Mouse (Mus musculus): ENCODE data around the gene Gm49405.
A peak's percentile ranks its signal among the peaks of the same experiment; 100 is the strongest.

Gm49405 gene

DNA sequence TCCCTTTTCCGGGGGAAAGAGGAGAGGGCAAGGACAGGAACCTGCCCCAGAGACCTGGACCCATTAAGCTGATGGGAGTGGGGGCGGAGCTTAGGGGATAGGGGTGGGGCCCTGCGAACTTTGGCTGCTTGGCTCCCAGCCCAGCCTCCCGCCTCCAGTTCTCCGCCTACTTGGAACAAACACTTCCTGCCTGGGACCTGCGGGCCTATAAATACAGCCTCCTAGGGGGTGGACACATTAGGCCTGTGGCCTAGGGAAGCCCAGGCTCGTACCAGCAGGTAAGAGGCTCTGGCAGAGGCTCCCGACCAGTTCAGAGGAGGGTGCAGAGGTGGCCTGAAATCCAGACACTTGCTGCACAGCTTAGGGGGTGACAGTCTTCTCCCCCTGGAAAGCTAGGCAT lies 14.1 kb upstream of the Gm49405 start, which contains the start of gene Acy3:
Gene Acy3 (plus strand): TSS at position 237 of the 400 bp plus-strand sequence.
- peak; percentile 90 to 92 for DNase-seq (ENCODE audit: low spot score in 2 of 2)

DNA sequence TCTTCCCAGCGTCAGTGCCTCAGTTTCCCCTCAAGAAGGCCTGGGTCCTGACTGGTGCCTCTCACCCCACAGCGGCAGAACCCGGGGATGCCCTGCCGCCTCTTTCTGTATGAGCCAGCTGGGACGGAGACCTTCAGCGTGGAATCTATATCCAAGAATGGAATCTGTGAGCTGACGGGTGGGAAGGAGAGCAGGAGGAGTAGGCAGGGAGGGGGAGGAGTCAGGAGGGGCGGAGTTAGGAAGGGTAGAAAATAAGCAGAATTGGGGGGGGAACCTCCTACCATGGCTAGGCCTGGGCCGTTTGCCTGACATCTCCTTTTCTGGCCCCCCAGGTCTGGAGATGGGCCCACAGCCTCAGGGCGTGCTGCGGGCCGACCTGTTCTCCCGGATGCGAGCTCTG lies 12.4 kb upstream of the Gm49405 start:
- DNase-seq (ENCODE audit: low spot score in 2 of 2): no peak

DNA sequence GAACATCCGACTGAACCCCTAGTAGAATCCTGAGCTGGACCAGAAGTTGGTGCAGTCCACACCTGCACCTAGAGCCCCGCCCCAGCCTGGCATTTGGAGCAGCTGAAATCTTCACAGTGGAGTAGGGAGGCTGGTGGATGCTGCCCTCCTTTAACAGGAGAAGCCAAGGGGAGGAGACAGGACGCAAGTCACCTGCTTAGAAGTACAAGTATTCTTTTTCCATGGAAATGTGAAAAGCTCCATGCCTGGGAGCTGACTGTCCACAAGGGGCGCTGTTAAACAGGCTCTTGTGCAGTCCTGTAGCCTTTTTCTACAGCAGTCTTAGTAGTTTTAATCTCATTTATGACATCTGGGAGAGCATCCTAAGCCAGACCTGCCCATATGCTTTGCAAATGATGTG lies 11.7 kb upstream of the Gm49405 start:
- DNase-seq (ENCODE audit: low spot score in 2 of 2): no peak

DNA sequence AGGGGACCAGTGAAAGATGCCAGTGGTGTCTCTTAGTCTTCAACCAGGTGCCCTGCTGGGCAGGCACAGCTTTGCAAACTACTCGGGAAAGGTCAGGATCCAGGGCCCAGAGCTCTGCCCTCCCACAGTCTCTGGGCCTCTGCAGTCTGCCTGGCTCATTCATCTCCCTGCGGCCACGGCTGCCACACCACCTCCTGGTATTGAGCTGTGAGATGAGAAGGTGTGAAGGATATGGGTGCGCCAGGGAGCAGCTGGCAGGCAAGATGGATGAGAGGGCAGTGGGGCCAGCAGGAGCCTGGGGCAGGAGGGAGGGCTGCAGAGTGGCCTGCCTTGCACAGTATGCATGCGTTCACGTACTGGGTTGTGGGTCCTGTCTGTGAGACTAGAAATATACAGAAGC lies 9.6 kb upstream of the Gm49405 start:
- DNase-seq (ENCODE audit: low spot score in 2 of 2): no peak

DNA sequence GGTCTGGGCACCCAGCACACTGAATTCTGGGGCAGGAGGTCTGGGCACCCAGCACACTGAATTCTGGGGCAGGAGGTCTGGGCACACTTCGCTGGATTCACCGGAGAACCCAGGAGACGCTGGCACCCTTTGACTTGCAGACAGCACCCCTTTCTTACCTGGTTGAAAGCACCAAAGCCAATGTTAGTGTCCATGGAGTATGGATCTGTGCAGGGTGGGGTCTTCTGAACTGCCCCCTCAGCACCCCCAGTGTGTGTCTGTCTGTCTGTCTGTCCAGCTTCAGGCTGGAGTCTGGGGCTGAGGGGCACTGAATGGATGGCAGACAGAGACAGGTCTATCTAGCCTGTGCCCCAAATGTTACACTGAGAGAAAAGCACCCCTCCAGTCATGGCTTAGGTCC lies 8.9 kb upstream of the Gm49405 start:
- no peak for DNase-seq (ENCODE audit: low spot score in 2 of 2)

DNA sequence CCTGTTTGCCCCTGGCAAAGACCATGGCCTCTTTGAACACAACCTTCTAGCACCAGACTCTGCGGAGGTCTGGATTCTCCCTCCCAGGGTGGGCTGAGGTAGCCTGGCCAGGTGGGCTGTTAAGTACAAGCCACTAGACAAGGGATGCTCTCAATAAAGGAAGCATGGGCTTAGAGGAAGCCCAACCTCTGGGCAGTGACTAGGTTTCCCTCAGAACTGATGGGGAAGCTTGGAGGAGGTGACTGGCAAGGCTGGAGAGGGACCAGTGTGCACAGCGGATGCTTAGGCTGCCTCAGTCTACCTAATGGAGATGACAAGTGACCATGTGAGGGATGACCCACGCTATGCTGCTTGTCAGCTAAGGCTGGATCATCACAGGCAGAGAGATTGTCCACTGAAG lies 8.5 kb upstream of the Gm49405 start:
- DNase-seq (ENCODE audit: low spot score in 2 of 2): no peak

DNA sequence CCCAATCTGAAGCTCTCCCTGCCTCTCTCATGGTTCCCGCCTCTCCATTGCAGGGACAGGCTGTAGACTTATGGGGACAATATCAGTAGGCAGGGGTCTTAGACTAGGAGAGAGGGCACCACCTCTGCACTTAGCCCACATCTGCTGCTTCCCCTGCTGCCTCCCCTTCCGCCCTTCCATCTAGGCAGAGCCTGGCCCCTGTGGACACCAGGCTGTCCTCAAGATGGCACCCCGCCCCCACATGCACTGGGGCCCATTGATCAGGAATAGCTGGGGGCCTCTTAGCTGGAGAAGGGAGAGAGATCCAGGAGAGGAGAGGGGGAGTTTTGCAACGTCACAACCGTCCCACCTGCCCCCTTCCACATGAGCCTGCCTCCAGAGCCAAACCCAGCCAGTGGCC lies 8.0 kb upstream of the Gm49405 start, which contains the start of gene Tbx10:
Gene Tbx10 (plus strand): TSS at position 337 of the 400 bp plus-strand sequence.
- no peak for DNase-seq (ENCODE audit: low spot score in 2 of 2)

DNA sequence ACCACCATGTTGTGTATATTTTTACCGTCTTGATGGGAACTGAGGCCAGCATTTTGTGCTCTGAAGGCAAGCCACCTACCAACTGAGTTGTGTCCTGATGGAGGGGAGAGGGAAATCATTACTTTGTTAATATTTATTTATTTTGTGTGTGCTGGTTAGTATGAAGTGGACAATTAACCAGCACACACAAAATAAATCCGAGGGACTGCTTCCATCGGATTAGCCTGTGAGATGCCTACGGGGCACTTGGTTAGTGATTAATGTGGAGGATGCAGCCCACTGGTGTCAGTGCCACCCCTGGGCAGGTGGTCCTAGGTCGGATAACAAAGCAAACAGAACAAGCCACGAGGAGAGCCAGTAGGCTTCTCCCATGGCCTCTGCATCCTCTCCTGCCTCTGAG lies 5.5 kb upstream of the Gm49405 start:
- DNase-seq (ENCODE audit: low spot score in 2 of 2): no peak

DNA sequence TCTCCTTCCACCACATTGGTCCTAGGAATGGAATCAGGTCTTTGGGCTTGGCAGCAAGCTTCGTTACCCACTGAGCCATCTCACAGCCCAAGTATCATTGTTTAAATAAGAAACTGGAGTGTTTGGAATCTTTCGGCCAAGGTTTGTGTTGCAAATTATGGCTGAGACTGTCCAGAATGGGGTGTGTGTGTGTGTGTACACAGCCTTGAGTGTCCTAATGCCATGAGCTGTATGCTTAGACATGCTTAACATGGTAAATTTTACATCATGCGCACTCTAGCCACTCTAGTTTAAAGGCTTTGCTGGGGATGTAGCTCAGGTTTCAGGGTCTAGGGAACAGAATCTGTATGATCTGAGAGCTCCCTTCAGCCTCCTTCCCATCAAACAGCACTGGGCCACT lies 4.9 kb upstream of the Gm49405 start:
- DNase-seq (ENCODE audit: low spot score in 2 of 2): no peak

DNA sequence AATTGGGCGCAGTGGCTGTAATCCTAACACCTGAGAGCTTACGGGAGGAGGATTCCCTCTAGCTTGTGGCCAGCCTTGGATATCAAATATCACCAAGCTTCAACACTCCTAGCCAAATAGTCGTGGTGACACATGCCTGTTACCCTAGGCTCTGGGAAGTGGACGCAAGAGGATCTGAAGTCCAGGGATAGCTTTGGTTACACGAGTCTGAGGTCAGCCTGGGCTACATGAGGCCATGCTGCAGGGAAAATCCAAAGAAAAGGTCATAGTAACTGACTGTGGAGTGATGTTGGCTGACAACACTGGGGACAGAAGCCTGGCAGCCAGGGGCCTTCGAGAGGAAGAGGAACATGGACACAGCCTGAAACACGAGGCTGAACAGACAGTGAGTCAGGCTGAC lies 4.3 kb upstream of the Gm49405 start:
- no peak for DNase-seq (ENCODE audit: low spot score in 2 of 2)

DNA sequence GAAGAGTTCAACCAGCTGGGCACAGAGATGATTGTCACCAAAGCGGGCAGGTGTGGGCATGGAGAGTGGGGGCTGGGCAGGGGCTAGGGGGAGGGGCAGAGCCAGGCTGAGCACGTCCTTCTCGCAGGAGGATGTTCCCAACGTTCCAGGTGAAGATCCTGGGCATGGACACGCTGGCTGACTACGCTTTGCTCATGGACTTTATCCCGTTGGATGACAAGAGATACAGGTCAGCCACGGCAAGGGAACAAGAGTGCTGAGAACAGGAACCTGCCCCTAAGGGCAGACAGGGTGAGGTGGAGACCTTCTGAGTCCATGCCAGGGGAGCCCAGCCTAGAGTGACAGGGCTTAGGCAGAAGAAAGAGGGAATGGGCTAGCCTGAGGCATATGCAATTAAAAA lies 3.7 kb upstream of the Gm49405 start:
- DNase-seq (ENCODE audit: low spot score in 2 of 2): no peak

DNA sequence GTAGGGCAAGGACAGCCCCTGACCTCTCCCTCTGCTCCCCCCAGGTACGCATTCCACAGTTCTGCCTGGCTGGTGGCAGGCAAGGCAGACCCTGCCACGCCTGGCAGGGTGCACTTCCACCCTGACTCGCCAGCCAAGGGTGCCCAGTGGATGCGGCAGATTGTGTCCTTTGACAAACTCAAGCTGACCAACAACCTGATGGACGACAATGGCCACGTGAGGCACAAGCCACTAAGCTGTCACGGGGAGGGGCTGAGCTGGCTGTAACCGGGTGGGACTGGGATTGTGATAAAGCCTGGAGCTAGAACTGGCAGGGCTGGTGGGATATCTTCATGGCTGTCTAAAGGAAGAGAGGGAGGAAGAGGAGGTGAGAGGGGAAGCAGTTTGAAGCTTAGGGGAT lies 3.2 kb upstream of the Gm49405 start:
- DNase-seq (ENCODE audit: low spot score in 2 of 2): no peak

DNA sequence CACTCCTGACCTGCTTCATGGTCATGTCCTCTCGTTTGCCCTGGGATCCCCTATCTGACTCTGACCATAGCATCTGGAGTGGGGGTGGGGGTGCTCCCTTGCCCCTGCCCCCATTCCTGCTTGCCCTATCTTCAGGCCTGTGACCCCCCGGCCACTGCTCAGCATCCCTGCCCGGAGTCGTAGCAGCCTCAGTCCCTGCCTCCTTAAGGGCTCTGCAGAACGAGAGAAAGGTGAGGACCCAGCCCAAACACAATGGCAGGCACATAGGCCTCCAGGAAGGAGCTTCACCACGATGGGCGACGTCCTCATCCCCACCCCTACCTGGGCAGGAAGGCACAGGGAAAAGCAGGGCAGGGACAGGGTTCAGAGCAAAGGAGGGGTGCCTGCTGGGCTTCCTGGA lies 2.1 kb upstream of the Gm49405 start:
- DNase-seq (ENCODE audit: low spot score in 2 of 2): no peak

DNA sequence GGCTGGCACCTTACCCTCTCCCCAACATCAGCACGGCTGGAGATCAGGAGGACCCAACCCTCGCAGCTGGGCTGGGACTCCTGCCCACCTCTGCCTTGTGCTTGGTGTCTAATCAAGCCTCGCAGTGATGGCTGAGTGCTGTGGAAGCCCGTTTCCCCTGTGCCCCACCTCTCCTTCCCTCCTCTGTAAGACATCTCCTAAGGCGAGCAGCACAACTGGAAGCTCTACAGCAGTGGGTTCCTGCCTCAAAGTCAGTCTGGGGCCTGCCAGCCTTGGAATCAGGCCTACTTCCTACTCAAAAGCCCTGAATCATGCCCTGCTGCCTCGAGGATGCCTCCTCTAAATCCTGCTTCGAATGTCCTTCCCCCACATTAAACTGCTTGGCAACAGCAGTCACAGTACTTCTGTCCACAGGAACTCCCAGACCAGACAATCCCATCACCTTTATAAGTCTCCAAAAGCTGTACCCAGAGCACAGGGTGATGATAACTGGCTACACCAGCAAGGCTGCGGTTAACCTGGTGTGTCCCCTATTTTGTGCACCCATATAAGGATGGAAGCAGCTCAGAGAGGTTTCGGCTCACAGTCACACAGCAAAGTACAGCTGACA lies 1.2 kb upstream of the Gm49405 start:
- no peak for DNase-seq (ENCODE audit: low spot score in 2 of 2)

DNA sequence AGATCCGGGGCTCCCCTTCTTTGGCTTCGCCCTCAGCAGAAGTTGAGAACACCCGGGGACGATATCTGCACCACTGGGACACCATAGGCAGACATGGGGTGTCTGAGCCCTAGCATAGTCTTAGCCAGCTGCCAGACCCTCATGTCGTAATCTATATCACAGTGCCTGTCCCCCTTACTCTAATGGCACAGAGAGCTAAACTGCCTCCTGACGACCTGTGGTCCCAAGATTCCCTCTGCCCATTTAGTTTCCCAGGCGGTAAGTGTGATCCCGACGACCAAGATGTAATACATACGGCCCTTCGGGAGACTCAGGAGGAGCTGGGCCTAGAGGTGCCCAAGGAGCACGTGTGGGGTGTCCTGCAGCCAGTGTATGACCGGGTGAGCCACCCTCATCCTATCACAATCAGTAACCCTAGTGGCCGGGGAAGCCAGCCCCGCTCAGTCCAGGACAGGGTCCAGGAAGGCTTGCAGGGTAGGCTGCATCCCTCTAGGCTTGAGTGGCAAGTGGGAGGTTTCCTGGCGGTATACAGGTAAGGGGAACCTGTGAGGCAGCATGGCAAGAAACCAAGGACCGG lies 611 bp downstream of the Gm49405 start:
- no peak for DNase-seq (ENCODE audit: low spot score in 2 of 2)

DNA sequence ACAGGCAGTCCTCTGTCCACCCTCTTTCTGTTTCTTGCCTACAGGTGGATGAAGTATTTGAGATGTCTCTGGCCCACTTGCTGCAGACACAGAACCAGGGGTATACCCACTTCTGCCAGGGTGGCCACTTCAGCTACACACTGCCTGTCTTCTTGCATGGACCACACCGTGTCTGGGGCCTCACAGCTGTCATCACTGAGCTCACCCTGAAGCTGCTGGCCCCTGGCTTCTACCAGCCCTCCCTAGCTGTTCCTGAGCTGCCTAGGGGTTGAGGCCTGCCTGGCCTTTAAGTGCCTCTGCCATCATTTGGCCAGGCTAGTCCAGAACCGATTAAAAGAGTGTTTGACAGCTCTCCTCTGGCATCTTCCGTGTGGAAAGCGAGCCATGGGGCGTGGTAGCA lies 1.3 kb downstream of the Gm49405 start:
- DNase-seq (ENCODE audit: low spot score in 2 of 2): no peak

DNA sequence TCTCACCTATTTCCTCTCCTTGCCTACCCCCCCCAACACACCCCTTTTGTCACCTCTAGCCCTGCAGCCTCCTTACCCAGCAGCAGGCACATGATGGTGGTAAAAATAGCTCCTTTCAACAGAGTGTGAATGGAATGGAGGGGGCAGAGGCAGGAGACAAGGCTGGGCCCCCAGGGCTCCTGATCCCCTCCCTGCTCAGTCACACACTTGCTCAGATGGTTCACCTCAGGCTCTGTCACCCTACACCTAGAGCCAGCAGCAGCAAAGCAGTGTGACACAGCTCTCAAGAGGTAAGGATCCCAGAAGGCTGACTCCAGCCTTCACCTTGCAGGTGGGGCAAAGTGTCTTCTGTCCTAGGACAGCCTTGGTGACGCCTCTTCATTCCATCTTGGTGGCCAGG lies 2.7 kb downstream of the Gm49405 start, which contains the start of gene Doc2g:
Gene Doc2g (plus strand): TSS at position 202 of the 400 bp plus-strand sequence.
- peak; percentile 59 for DNase-seq (ENCODE audit: low spot score in 2 of 2)

DNA sequence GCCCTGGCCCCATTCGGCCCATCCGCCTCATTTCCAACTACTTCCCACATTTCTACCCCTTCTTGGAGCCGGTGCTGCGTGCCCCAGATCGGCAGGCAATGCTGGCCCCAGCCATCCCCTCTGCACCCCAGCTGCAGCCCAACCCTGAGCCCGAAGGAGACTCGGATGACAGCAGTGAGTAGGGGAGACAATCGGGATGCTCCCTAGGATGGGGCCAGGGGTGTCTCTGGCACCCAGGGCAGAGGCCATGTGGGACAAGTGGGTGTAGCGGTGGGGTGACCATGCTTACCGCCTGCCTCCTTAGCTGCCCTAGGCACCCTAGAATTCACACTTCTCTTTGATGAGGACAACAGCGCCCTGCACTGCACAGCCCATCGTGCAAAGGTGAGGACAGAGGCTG lies 3.2 kb downstream of the Gm49405 start:
- DNase-seq (ENCODE audit: low spot score in 2 of 2): no peak

DNA sequence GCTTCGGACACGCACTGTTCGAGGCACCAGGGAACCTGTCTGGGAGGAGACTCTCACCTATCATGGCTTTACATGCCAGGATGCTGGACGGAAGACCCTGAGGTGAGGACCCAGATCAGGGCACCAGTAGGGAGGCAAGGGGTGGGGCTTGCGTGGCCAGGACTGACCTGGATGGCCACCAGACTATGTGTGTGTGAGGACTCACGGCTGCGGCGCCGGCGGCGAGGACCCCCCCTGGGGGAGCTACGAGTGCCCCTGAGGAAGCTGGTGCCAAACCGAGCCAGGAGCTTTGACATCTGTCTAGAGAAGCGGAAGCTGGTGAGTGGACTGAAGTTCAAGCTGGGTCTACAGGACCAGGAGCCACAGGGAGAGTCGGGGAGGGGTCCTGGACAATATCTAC lies 3.9 kb downstream of the Gm49405 start:
- DNase-seq (ENCODE audit: low spot score in 2 of 2): peak in 1 of 2 experiments; percentile 6

DNA sequence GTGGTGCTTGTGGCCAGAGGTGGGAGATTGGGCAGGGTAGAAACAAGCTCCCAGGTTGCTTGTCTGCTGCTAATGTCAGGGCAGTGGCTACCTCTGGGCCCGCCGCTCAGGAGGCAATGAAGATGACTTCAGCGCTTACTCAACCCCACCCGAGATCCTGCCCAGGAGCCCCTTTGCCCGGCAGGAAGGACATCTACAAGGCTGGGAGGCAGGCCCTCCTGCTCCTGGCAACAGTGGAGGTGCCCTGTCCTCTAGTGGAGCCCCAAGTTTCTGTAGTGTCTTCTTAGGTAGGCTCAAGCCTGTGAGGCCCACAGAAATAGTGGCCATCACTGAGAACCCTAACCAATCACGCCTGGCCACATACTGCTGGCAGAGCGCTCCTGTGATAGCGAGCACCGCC lies 4.7 kb downstream of the Gm49405 start:
- DNase-seq (ENCODE audit: low spot score in 2 of 2): no peak

DNA sequence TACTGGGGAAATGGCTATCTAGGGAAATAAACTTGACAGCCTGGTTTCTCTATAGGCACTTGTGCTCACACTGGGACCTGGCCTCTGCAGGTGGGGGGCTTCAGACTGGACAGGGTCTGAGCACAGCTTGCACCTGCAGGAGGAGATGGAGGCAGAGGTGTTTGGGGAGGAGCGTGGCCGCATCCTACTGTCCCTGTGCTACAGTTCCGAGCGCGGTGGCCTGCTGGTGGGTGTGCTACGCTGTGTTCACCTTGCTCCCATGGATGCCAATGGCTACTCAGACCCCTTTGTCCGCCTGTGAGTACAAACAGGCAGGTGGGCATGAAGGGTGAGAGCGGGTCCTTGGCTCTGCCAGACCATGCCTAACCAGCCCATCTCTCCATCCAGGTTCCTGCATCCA lies 5.5 kb downstream of the Gm49405 start:
- no peak for DNase-seq (ENCODE audit: low spot score in 2 of 2)

DNA sequence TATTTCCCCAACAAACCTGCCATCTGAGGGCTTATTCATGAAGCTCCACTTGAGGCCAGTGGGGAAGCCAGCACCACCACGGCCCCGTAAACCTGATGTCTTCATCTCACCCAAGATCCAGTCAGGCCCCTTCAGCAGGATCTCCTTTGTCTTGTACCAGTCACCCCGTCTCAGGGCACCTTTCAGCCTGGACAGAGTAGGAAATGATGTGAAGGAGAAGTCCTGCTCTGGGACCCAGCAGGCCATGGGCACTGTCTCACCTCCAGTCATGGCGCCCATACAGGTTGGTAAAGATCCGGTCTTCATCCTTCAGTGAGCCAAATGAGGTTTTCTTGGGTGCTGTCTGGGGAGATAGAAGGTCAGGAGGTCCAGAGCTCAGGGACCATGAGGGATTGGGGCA lies 10.7 kb downstream of the Gm49405 start:
- DNase-seq (ENCODE audit: low spot score in 2 of 2): no peak

DNA sequence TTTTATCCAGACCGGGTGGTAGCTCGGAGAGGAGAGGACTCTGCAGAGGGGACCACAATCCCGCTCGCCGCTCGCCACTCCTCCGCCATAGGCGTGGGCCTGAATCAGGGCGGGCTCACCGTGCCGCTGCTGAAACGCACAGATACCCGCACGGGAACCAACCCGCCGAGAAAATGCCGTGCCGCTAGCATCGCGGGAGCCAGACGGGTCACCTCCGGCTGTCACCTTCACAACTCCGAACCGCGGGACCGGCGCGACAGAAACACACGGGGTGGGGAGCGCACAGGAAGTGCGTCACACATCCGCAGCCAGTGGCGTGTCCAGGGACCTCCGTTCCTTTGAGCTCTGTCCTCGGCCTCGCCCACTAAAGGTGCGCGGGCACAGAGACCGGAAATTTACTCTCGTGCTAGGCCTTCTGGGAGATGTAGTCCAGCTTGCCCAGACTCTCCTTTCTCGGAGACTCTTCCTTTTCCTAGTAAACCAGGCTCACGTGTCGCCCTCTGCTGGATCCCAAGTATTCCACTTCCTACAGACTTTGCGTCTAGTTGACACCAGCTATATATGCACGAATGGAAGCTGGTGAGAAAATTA lies 12.1 kb downstream of the Gm49405 start, which contains the start of gene Ndufv1:
Gene Ndufv1 (minus strand): TSS at position 375 of the 591 bp plus-strand sequence.
- DNase-seq (ENCODE audit: low spot score in 2 of 2): peak; percentile 98
